Mouse (Mus musculus) intestine, postnatal 0 days (tissue): ENCODE measurements around the gene Rreb1. TPM values are rescaled to one million over a fixed set of nuclear protein-coding genes. Genes with fewer than 3 reads are reported as not detected.
A peak's percentile ranks its signal among the peaks of the same experiment; 100 is the strongest.

Experiments used
- ATAC-seq: fragments of 200-750 bp; cut with Nextera tagmentation; 2 replicates; pipeline ENCODE4 v1.8.0; 2017; ENCODE audit warnings: mild to moderate bottlenecking, moderate TSS enrichment, moderate library complexity
- H3K27ac ChIP-seq: fragments of 300-500 bp; sonication (generic); 2 replicates; pipeline ENCODE4 v1.5.1; 2014; ENCODE audit warnings: mild to moderate bottlenecking, low read depth, low read length, moderate library complexity
- H3K27me3 ChIP-seq: fragments of 300-500 bp; sonication (generic); replicated peaks from 2 replicates; pipeline ENCODE4 v1.6.1; 2014; ENCODE audit warnings: low read length, mixed read lengths; ENCODE audit not compliant: control insufficient read depth, insufficient read depth
- H3K36me3 ChIP-seq: fragments of 300-500 bp; sonication (generic); 2 replicates; pipeline ENCODE4 v1.6.1; 2014; ENCODE audit warnings: mild to moderate bottlenecking, moderate library complexity; ENCODE audit not compliant: control insufficient read depth, insufficient read depth
- H3K4me1 ChIP-seq: fragments of 300-500 bp; sonication (generic); replicated peaks from 2 replicates; pipeline ENCODE4 v1.6.1; 2014; ENCODE audit warnings: antibody characterized with exemption, low read length, mixed read lengths; ENCODE audit not compliant: control insufficient read depth, insufficient read depth
- H3K4me2 ChIP-seq: fragments of 300-500 bp; sonication (generic); replicated peaks from 2 replicates; pipeline ENCODE4 v1.6.1; 2014; ENCODE audit warnings: low read depth, mild to moderate bottlenecking, moderate library complexity
- H3K4me3 ChIP-seq: fragments of 300-500 bp; sonication (generic); 2 replicates; pipeline ENCODE4 v1.5.1; 2014; ENCODE audit warnings: low read depth, low read length
- H3K9ac ChIP-seq: fragments of 300-500 bp; sonication (generic); 2 replicates; pipeline ENCODE4 v1.6.1; 2014; ENCODE audit warnings: mild to moderate bottlenecking, low read depth, low read length
- H3K9me3 ChIP-seq: fragments of 300-500 bp; sonication (generic); 2 replicates; pipeline ENCODE4 v1.6.1; 2016; ENCODE audit warnings: mixed run types; ENCODE audit not compliant: control insufficient read depth
- CTCF ChIP-seq: sonication (generic); IDR thresholded peaks from 2 replicates; pipeline ENCODE4 v1.5.1; 2016; ENCODE audit warnings: low read depth, mild to moderate bottlenecking, control low read depth, antibody characterized with exemption, moderate library complexity
- WGBS: fragments of 180-500 bp; shearing (Covaris S2); extraction: QIAGEN DNeasy Blood & Tissue Kit; methylation state at CpG from one replicate; pipeline ENCODE4 v1.1.7; 2014; 5-methylcytosine and 5-hydroxymethylcytosine counted together
- polyA plus RNA-seq: library from polyadenylated mRNA; unstranded; fragments of >200 nt; fragmentation: Nextera tagmentation; extraction: Ambion mirVana; gene quantifications from 2 replicates; pipeline ENCODE4 v1.2.1, GENCODE M21; 2015

Rreb1 gene
- polyA plus RNA-seq, 1 experiment from 2014 or later, result 10.6 TPM

- H3K9ac ChIP-seq, result no peak overlapping the region
- WGBS, result 44% methylated on average over 6 of the region's 6 CpGs
- no peaks in the 10 kb centered on the region for H3K27me3 ChIP-seq
- no peak for ATAC-seq
- peaks cover 43% of the 10 kb centered on the region for H3K36me3 ChIP-seq
- H3K4me1 ChIP-seq, result peaks cover 19% of the 10 kb centered on the region
- 0 out of 2 replicates have a peak overlapping the region, but pooled peaks have one; percentile 66 for H3K27ac ChIP-seq
- no peaks in the 10 kb centered on the region for H3K9me3 ChIP-seq
- no peak overlapping the region for H3K4me2 ChIP-seq
- no peak for TF ChIP-seq CTCF
- H3K4me3 ChIP-seq, result no peak overlapping the region
Measured at GRCm38 (mm10) chr13:37912011-37912410, 133.8 kb downstream of the Rreb1 start.

DNA sequence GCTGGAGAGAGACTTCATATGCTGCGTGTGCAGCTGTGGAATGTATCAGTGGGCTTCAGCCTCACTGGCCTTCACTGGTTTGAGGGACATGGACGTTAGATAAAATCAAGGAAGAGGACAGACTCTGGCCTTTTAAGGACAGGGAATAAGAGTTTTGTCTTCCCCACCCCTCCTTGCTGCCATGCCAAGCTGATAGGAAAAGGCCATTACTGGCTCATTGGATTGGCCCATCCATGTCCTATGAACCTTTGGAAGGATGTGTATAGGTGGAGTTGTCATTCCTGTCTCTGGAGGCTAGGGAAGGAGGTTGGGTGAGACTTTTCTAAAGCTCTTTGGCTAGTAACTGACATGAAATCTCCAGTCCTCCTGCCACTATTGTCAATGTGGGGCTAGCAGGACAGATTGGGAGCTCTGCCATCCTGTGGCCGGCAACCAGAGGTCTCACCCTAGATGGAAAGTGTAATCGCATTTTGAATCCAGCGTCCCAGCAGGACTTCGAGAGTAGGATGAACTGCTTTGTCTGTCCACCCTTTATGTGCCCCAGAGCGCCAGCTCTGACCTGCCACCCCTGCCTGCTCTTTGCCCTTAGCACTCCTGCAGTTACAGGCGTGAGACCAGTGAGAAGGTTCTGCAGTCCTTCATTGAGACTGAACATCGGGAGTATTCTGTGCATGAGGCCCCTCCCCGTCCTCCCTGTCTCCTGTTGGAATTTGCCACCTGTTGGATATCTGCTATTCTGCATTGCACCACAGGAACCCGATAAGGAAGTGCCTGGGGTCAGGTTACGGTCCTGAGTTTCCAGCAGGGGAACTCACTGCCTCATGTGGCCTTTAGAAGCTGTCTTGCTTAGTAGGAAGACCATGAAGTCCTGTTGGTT, 134.6 kb downstream of the Rreb1 start:
- Histone ChIP-seq H3K4me3 (no peak overlapping the region), H3K4me2 (no peak overlapping the region), H3K27ac (peak overlapping the region; percentile 66), H3K9ac (no peak overlapping the region), H3K4me1 (peaks cover 19% of the 10 kb centered on the region), H3K36me3 (peaks cover 50% of the 10 kb centered on the region), H3K9me3 (no peaks in the 10 kb centered on the region), H3K27me3 (no peaks in the 10 kb centered on the region)
- peak; percentile 73 for ATAC-seq
- TF ChIP-seq CTCF, result peak; percentile 53
- WGBS, result 41% methylated on average over 12 of the region's 12 CpGs

DNA sequence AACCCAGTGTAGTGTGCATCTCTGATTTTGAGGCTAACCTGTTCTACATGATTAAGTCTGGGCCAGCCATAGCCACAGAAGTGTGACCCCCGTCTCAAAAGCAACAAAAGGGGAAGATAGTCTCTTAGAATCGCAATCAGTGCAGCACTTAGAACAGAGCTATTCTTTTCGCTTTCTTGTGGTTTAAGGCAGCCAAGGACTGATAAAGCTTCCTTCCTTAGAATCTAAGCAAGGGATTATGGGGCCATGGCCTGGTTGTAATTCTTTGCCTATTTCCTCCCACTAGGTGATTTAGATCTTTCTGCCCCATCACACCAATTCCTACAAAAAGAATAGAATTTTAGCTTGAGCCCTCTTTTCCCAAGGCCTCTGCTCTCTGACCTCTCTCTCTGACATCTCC, 135.8 kb downstream of the Rreb1 start:
- no peak for TF ChIP-seq CTCF
- Histone ChIP-seq H3K36me3 (peaks cover 55% of the 10 kb centered on the region), H3K27ac (no peak overlapping the region; the same call in 1 of the 2 replicates), H3K27me3 (no peaks in the 10 kb centered on the region), H3K4me3 (no peak overlapping the region), H3K9me3 (no peaks in the 10 kb centered on the region), H3K4me1 (peaks cover 10% of the 10 kb centered on the region; the same call in 1 of the 2 replicates), H3K4me2 (no peak overlapping the region), H3K9ac (no peak overlapping the region)
- ATAC-seq, result no peak
- 97% methylated on average over 3 of the region's 3 CpGs for WGBS

- 83% methylated on average over 15 of the region's 15 CpGs for WGBS
- no peak for TF ChIP-seq CTCF
- no peak overlapping the region for H3K4me3 ChIP-seq
- no peaks in the 10 kb centered on the region for H3K4me1 ChIP-seq
- H3K27ac ChIP-seq, result no peak overlapping the region
- ATAC-seq, result no peak
- no peak overlapping the region for H3K9ac ChIP-seq
- H3K27me3 ChIP-seq, result no peaks in the 10 kb centered on the region
- no peaks in the 10 kb centered on the region for H3K9me3 ChIP-seq
- H3K4me2 ChIP-seq, result no peak overlapping the region
- peaks cover 91% of the 10 kb centered on the region for H3K36me3 ChIP-seq
Measured at GRCm38 (mm10) chr13:37918336-37919261, 140.4 kb downstream of the Rreb1 start.

DNA sequence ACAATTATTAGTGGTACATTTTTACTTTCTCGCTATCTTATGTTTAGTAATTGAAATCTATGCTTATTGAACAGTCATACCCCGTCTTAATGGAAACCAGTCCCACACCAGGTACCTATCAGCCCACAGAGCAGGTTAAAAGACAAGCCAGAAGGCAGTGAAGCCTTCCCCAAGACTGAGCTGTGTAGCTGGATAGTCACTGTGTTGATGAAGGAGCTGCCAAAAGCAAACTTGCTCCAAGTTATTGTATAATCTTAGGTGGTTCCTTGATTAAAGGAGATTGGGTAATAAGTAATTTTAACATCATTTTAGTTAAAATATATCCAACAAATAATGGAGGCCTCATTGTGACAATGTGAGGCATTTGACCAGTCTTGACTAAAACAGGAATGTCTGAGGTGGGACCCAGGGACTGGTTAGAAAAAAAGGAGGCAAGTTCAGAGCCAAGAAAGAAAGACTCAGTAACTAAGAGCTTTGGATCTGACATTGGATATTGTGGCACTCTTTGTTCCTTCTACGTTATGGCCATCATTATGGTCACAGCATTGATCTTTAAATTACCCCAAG, 141.6 kb downstream of the Rreb1 start:
- Histone ChIP-seq H3K4me3 (no peak overlapping the region), H3K9ac (no peak overlapping the region), H3K36me3 (peaks cover 90% of the 10 kb centered on the region), H3K4me1 (no peaks in the 10 kb centered on the region), H3K27ac (no peak overlapping the region), H3K4me2 (no peak overlapping the region), H3K27me3 (no peaks in the 10 kb centered on the region), H3K9me3 (no peaks in the 10 kb centered on the region)
- no peak for TF ChIP-seq CTCF
- no peak for ATAC-seq
- 87% methylated on average over 3 of the region's 3 CpGs for WGBS

- Histone ChIP-seq H3K9me3 (no peaks in the 10 kb centered on the region), H3K4me2 (no peak overlapping the region), H3K36me3 (peaks cover 89% of the 10 kb centered on the region), H3K9ac (no peak overlapping the region), H3K27ac (no peak overlapping the region), H3K4me3 (no peak overlapping the region), H3K27me3 (no peaks in the 10 kb centered on the region), H3K4me1 (no peaks in the 10 kb centered on the region)
- WGBS, result 76% methylated on average over 2 of the region's 2 CpGs
- TF ChIP-seq CTCF, result no peak
- ATAC-seq, result no peak
Measured at GRCm38 (mm10) chr13:37920727-37921126, 142.5 kb downstream of the Rreb1 start.
